Mouse (Mus musculus): Measurements from ENCODE around the gene Ptpn3. TPM values are rescaled to one million over a fixed set of nuclear protein-coding genes. Genes with fewer than 3 reads are reported as not detected.

The Ptpn3 gene
- total and polyA plus RNA-seq, 2 experiments: 12.7 to 18.4 TPM

DNA sequence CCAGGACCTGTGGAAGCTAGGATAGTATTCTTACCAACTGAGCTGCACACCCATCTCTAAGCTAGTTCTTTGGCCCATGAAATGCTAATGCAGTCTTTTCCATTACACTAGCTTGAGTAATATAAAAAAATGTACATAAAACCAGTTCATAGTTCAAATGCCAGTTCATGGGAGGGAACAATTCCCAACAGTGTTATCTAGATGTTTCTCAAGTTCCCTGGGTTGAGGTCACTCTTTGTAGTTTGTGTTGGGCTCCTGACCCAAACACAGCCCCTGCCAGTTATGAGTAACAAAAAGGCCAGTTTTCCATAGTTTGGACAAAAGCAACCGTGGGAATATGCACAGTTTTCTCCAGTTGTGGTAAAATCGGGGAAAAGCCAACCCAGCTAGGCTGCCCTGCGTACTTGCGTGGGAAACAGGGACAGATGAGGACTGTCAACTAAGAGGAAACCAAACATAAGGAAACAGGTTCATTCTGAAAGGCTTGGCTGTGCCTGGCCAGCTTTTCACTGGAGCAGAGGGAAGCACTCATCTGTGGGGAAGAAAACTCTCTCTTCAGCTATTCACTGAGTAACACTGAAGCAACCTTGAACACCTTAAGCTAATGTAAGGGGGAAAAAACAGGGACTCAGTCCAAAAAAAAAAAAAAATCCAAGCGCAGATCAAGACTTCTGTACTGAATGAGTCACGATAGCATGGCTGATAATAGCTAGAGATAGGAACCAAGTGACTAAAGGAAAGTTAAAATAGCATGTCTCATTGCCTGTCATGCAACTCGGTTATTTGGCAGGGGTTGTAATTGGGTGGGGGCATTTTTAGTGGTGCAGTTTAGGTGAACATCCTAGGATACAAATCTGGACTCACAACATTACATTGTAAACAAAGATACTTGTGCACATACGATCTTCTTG, 10.9 kb upstream of the Ptpn3 start:
- H3K79me2 ChIP-seq (ENCODE audit: control insufficient read depth, insufficient read depth, low read length): no peaks in the 10 kb centered on the region
- TF ChIP-seq CTCF (IDR thresholded peaks at IDR 0.05; ENCODE audit: low read depth, low read length) (no peak), POLR2A (IDR thresholded peaks at IDR 0.05; ENCODE audit: extremely low read depth, insufficient read depth, low read length) (no peak)
- DNase-seq (ENCODE audit: extremely low read depth, low read depth, low spot score): peak; percentile 68
- H3K36me3 ChIP-seq (ENCODE audit: control insufficient read depth, insufficient read depth, low read length): no peaks in the 10 kb centered on the region
- 50% methylated on average over 8 of the region's 8 CpGs for WGBS
- H3K27ac ChIP-seq (replicated peaks; ENCODE audit: insufficient read depth, low read depth, low read length): no peak overlapping the region
- H3K4me1 ChIP-seq (ENCODE audit: control insufficient read depth, insufficient read depth, low read length): peaks cover 2% of the 10 kb centered on the region; the same call in 1 of the 2 replicates
- no peak overlapping the region for H3K9ac ChIP-seq (ENCODE audit: low read depth, low read length)
- no peak overlapping the region for H3K4me3 ChIP-seq (ENCODE audit: insufficient read depth, low read depth, low read length)
- H3K27me3 ChIP-seq (ENCODE audit: control insufficient read depth, insufficient read depth, low read length): no peaks in the 10 kb centered on the region

DNA sequence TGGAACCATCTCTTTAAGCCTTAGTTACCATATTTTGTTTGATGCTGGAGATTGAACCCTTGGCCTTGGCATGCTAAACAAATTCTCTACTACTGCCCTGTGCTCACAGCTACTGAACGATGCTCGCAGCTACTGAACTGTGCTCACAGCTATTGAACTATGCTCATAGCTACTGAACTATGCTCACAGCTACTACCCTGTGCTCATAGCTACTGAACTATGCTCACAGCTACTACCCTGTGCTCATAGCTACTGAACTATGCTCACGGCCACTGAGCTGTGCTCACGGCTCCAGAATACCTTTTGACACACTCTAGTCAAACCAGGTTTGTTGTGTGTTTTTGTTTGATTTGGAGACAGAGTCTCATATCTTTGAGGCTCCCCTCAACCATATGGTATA, 10.1 kb upstream of the Ptpn3 start:
- no peaks in the 10 kb centered on the region for H3K36me3 ChIP-seq (ENCODE audit: control insufficient read depth, insufficient read depth, low read length)
- no peaks in the 10 kb centered on the region for H3K27me3 ChIP-seq (ENCODE audit: control insufficient read depth, insufficient read depth, low read length)
- H3K27ac ChIP-seq (replicated peaks; ENCODE audit: insufficient read depth, low read depth, low read length): no peak overlapping the region
- no peak for TF ChIP-seq CTCF (IDR thresholded peaks at IDR 0.05; ENCODE audit: low read depth, low read length)
- no peak for TF ChIP-seq POLR2A (IDR thresholded peaks at IDR 0.05; ENCODE audit: extremely low read depth, insufficient read depth, low read length)
- no peaks in the 10 kb centered on the region for H3K79me2 ChIP-seq (ENCODE audit: control insufficient read depth, insufficient read depth, low read length)
- peaks cover 2% of the 10 kb centered on the region; the same call in 1 of the 2 replicates for H3K4me1 ChIP-seq (ENCODE audit: control insufficient read depth, insufficient read depth, low read length)
- WGBS: 25% methylated on average over 4 of the region's 4 CpGs
- H3K9ac ChIP-seq (ENCODE audit: low read depth, low read length): no peak overlapping the region
- DNase-seq (ENCODE audit: extremely low read depth, low read depth, low spot score): peak; percentile 40
- H3K4me3 ChIP-seq (ENCODE audit: insufficient read depth, low read depth, low read length): no peak overlapping the region

DNA sequence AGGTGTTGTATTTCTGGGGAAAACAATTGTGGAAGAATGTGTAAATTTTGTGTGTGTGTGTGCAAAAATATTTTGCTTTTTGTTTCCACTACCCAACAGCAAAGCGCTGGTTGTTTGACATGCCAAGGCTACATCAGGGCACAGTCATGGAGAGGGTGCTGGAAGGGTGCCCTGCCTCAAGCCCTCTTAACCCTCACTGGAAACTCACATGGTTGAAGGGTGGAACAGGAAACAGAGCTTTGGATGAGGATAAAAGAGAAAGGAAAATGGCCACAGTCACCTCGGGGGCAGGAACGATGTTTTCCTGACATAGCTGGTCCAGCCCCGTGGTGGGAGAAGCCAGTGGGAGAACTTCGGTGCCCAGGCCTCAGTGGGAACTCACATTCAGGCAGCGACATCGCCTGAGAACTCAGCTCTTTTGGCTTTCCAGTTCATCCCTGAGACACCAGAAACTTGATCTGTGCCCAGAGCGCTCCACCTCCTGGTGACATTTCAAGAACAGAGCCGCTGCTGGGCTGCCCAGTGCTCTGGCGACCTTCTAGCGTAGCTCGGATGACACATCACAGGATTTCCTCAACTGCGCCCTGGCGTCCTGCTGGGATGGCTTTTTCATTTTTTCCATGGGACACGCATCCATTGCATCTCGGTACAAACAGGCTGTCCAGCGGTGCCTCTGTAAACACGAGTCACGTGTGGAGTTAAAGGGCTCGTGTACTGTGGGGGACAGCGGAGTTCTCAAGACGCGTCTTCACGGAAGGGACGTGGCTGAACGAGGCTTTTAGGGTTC, 6.8 kb upstream of the Ptpn3 start:
- Histone ChIP-seq H3K27ac (replicated peaks; ENCODE audit: insufficient read depth, low read depth, low read length) (no peak overlapping the region), H3K79me2 (ENCODE audit: control insufficient read depth, insufficient read depth, low read length) (no peaks in the 10 kb centered on the region), H3K4me3 (ENCODE audit: insufficient read depth, low read depth, low read length) (no peak overlapping the region; the same call in 1 of the 2 replicates), H3K4me1 (ENCODE audit: control insufficient read depth, insufficient read depth, low read length) (peaks cover 2% of the 10 kb centered on the region; the same call in 1 of the 2 replicates), H3K36me3 (ENCODE audit: control insufficient read depth, insufficient read depth, low read length) (no peaks in the 10 kb centered on the region), H3K9ac (ENCODE audit: low read depth, low read length) (no peak overlapping the region), H3K27me3 (ENCODE audit: control insufficient read depth, insufficient read depth, low read length) (no peaks in the 10 kb centered on the region)
- 34% methylated on average over 26 of the region's 26 CpGs for WGBS
- TF ChIP-seq POLR2A (IDR thresholded peaks at IDR 0.05; ENCODE audit: extremely low read depth, insufficient read depth, low read length): no peak
- TF ChIP-seq CTCF (IDR thresholded peaks at IDR 0.05; ENCODE audit: low read depth, low read length): peak; percentile 53
- peak; percentile 50 for DNase-seq (ENCODE audit: extremely low read depth, low read depth, low spot score)

DNA sequence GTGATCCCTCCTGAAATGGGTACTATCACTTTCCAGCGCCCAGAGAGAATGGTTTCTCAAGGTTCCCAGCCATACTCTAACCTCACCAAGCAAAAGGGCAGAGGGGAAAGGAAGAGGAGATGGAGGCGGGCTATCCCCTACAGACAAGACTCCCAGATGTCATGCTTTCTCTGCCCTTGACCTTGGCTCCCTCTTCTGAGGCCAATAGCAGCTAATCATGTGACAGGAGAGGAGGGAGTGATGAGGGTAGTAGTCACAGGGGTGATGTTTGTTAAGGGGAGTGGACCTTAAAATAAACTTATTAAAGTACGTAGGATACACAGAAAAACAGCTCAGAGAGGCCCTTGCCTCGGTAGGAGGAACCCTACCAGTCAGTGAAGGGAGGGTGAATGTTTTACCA, 6.1 kb upstream of the Ptpn3 start:
- H3K4me1 ChIP-seq (ENCODE audit: control insufficient read depth, insufficient read depth, low read length): peaks cover 2% of the 10 kb centered on the region; the same call in 1 of the 2 replicates
- H3K36me3 ChIP-seq (ENCODE audit: control insufficient read depth, insufficient read depth, low read length): no peaks in the 10 kb centered on the region
- H3K4me3 ChIP-seq (ENCODE audit: insufficient read depth, low read depth, low read length): no peak overlapping the region
- 47% methylated on average over 4 of the region's 4 CpGs for WGBS
- H3K79me2 ChIP-seq (ENCODE audit: control insufficient read depth, insufficient read depth, low read length): no peaks in the 10 kb centered on the region
- no peaks in the 10 kb centered on the region for H3K27me3 ChIP-seq (ENCODE audit: control insufficient read depth, insufficient read depth, low read length)
- no peak for TF ChIP-seq CTCF (IDR thresholded peaks at IDR 0.05; ENCODE audit: low read depth, low read length)
- TF ChIP-seq POLR2A (IDR thresholded peaks at IDR 0.05; ENCODE audit: extremely low read depth, insufficient read depth, low read length): no peak
- no peak overlapping the region for H3K27ac ChIP-seq (replicated peaks; ENCODE audit: insufficient read depth, low read depth, low read length)
- no peak for DNase-seq (ENCODE audit: extremely low read depth, low read depth, low spot score)
- no peak overlapping the region for H3K9ac ChIP-seq (ENCODE audit: low read depth, low read length)

DNA sequence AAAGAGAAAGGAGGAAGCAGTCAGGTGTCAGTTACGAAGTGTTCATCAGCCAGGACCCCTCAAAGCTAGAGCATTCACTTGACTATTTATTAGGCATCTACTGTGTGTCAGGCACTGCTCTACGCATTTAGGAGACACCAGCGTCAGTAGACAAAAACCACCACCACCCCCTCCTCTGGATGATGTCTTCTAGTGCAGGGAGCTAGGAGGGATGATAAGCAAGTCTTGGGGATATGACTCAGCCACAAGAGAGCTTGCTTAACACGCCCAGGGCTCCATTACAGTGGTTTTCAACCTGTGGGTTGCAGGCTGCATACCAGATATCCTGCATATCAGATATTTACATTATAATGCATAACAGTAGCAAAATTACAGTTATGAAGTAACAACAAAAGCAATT, 4.6 kb upstream of the Ptpn3 start:
- no peak overlapping the region for H3K9ac ChIP-seq (ENCODE audit: low read depth, low read length)
- peaks cover 2% of the 10 kb centered on the region; the same call in 1 of the 2 replicates for H3K4me1 ChIP-seq (ENCODE audit: control insufficient read depth, insufficient read depth, low read length)
- no peaks in the 10 kb centered on the region for H3K36me3 ChIP-seq (ENCODE audit: control insufficient read depth, insufficient read depth, low read length)
- no peaks in the 10 kb centered on the region for H3K79me2 ChIP-seq (ENCODE audit: control insufficient read depth, insufficient read depth, low read length)
- TF ChIP-seq POLR2A (IDR thresholded peaks at IDR 0.05; ENCODE audit: extremely low read depth, insufficient read depth, low read length) (no peak), CTCF (IDR thresholded peaks at IDR 0.05; ENCODE audit: low read depth, low read length) (no peak)
- WGBS: 92% methylated on average over 4 of the region's 4 CpGs
- H3K27ac ChIP-seq (replicated peaks; ENCODE audit: insufficient read depth, low read depth, low read length): no peak overlapping the region
- no peaks in the 10 kb centered on the region for H3K27me3 ChIP-seq (ENCODE audit: control insufficient read depth, insufficient read depth, low read length)
- no peak for DNase-seq (ENCODE audit: extremely low read depth, low read depth, low spot score)
- no peak overlapping the region for H3K4me3 ChIP-seq (ENCODE audit: insufficient read depth, low read depth, low read length)
